Mouse (Mus musculus) cerebellum, adult 11-12 months (tissue): Measurements from ENCODE around the gene Dbp.
A peak's percentile ranks its signal among the peaks of the same experiment; 100 is the strongest.

Source experiments
- DNase-seq: peaks from one replicate; pipeline ENCODE4 v3.0.0; 2022

The Dbp gene

DNA sequence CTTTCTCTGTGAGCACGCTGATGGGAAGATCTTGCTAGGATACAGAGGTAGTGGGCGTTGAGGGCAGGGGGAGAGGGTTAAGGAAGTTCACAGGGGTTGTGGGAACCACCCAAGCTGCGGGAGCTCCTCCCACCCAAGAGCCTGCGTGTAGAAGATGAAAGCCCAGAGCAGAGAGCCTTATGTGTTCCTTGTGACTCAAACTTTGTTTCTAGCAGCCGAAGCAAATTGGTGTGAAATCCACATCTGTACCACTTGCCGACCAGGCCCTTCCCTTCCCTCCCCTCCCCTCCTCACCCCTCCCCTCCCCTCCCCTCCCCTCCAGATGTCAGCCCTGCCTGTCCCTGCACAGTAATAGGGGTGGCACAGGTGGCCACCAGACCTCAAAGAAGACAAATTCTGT is 9.8 kb upstream of the Dbp start:
- no peak for DNase-seq

DNA sequence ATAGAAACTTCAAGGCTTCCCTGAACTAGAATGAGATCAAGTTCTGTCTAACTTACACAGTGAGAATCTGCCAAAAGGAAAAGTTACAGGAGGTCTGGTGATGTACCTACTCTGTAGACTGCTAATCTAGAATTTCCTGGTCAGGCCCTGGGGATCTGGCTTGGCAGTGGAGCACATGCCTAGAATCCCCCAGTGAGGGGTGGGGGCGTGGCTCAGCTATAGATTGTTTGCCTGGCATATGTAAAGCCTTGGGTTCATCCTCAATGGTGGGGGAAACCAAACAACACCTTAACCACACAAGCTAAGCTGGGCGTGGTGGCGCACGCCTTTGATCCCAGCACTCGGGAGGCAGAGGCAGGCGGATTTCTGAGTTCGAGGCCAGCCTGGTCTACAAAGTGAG is 7.0 kb upstream of the Dbp start:
- no peak for DNase-seq

DNA sequence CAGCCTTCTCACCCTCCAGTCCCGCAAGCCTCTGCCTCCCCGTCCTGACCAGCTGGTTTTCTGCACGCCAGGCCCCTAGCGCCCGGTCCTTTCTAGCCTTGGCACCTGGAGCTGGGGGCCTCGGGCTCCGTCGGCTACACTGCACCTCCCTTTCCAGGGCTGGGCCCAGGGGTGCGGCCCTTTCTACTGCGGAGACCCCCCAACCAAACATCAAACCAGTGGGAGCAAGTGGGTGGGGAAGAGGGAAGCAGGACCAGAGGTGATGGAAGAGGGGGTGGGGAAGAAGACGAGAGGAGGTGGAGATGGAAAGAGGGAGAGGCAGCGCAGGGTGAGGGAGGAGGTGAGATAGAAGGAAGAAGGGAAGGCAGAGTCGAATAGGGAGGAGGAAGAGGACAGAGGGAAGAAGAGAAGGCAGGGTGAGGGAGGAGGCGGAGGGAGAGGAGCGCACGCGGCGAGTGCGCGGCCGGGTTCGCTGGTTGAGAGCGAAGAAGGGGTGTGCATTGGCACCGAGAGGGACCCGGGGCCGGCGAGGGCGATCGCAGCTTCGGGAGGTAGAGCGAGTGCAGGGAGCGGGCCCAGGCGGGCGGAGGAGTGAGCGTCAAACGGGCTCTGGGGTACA is 5.3 kb upstream of the Dbp start, which contains the start of gene Car11:
Gene Car11 (plus strand): TSS at position 321 of the 619 bp plus-strand sequence.
- DNase-seq = peak; percentile 74

DNA sequence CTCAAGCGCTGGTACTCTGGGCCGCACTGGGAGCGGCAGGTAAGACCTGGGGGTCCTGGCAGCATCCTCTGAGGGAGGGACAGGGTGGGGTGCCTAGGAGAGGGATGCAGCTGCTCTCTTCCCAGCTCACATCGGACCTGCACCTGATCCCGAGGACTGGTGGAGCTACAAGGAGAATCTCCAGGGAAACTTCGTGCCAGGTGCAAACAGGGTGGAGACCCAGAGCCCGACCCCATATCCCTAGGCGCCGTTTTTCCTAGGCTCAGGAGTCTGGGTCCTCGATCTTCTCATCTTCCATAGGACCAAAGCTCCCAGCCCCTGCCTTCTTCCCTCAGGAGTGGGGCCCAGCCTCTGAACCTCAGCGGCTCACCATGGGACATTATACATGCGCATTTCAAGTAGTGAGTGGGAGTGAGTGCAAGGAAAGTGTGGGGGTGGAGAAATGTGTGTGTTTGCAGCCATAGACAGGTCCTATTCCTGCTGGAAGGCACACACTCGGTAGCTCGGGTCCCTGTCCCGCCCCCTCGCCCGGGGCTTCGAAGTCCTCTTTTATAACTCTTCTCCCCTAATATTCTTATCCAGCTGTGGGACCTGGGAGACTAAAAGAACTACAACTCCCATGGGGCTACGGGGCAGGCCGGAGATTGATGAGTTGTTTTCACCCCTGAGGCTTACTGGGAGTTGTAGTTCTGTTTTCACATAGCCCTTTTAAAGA is 4.4 kb upstream of the Dbp start:
- DNase-seq = peak; percentile 86

DNA sequence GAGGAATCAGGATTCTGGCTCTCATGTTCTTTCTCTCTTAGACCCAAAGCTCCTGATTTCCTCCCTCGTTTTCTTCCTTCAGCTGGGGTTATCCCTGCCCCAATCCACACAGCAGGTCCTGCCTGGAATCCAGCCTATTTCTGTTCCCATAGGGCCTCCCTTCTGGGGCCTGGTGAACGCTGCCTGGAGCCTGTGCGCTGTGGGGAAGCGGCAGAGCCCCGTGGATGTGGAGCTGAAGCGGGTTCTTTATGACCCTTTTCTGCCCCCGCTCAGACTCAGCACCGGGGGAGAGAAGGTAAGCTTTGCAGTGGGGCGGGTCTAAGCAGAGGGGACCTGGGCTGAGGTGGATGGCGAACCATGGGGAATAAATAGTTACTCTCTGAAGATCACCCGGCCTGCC is 3.8 kb upstream of the Dbp start:
- peak; percentile 71 for DNase-seq

DNA sequence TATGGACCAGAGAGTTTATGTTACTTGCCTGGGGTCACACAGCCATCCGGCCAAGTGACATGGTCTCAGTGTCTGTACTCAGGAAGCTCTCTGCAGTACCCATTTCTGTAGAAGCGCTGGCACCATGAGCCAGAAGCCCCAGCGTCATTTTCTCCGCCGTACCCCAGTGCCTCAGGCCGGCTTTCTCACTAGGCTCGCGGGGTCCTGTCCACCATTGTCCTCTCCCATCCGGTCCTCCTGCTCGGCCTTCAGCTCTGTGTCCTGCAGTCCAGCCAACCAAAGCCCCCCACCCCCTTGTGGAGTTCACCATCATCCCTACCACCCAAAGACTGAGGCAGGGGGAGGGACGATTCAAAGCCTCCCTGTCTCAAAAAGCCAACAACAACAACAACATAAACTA is 3.3 kb upstream of the Dbp start:
- DNase-seq = peak; percentile 72

DNA sequence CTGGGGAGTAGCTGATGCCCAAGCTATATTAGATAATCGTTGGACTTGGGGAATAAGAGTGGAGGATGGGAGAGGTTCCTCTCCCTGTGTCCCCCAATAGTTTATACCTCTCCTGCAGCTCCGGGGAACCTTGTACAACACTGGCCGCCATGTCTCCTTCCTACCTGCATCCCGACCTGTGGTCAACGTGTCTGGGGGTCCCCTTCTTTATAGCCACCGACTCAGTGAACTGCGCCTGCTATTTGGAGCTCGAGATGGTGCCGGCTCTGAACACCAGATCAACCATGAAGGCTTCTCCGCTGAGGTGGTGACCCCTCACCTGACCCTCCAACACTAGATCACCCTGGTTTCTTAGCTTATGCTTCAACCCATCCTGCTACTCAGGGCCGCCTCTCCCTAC is 2.6 kb upstream of the Dbp start:
- peak; percentile 64 for DNase-seq

DNA sequence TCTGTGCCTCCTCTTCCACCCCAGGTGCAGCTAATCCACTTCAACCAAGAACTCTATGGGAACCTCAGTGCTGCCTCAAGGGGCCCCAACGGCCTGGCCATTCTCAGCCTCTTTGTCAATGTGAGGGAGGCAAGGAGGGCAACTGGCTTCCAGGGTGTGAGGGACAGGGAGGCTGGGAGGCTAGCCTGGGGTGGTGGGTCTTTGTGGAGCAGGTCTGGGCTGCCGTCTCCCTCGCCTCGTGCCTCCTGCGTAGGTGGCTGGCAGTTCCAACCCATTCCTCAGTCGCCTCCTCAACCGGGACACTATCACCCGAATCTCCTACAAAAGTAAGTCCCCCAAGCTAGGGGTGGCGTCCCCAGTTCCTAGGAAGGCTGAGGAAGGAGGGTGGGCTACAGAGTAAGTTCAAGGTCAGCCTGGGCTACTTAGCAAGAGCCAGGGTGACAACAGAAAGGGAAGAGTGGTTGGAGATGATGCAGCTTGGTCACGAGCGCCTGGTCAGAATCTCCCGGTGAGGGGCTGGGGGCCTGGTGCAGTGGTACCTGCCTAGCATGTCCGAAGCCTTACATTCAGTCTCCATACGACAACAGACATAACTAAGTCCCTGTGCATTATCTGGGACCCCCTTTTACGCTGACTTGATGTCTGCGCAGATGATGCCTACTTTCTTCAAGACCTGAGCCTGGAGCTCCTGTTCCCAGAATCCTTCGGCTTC is 1.9 kb upstream of the Dbp start:
- peak; percentile 72 for DNase-seq

DNA sequence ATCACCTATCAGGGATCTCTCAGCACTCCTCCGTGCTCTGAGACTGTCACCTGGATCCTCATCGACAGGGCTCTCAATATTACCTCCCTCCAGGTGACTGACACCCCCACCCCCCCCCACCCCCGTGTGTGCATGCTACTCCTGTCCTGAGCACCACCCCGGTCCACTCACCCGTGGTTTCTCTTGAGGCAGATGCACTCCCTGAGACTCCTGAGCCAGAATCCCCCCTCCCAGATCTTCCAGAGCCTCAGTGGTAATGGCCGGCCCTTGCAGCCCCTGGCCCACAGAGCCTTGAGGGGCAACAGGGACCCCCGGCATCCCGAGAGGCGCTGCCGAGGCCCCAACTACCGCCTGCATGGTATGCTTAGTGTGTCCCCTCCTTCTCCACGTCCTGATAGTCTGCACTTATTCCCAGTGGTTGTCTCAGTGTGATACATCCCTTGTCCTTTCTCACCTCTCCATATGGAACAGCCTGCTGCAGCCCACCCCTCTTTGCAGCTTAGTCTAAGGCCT is 1.3 kb upstream of the Dbp start:
- peak; percentile 85 for DNase-seq

DNA sequence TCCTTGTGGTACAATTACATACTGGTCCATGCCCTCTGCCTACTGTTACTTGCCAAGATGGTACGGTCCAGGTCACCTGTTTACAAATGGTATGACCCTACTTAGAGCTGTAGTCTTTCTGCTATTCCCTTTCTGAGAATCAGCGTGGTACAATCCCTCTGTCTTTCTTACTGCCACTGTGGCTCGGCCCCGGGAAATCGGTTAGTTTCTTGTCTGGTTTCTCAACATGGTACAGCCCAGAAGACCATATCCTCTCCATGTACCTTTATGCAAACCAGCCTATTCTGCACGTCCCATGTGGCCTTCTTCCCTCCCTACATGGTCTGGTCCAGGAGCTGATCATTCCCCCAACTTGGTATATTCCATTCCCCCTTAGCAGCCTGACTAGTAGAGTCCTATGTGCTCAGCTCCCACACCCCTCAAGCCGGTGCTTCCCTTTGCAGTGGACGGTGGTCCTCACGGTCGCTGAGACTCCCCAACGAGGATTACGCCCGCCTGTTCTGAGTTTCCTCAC is 785 bp upstream of the Dbp start:
- DNase-seq = peak; percentile 93

DNA sequence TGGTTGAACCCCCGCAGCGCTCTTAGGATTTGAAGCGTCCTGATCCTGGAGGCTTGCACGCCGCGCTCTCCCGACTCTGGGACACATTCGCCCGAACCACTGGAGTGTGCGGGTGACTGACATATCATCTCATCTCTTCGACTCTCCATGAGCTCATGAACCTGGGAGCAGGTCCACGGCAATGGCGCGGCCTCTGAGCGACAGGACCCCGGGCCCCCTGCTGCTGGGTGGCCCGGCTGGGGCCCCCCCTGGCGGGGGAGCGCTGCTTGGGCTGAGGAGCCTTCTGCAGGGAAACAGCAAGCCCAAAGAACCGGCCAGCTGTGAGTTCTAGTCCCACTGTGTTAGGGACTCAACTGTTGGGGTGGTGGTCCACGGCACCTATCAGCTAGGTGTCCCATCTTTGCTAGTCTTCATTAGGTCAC is 566 bp downstream of the Dbp start:
- DNase-seq = no peak

DNA sequence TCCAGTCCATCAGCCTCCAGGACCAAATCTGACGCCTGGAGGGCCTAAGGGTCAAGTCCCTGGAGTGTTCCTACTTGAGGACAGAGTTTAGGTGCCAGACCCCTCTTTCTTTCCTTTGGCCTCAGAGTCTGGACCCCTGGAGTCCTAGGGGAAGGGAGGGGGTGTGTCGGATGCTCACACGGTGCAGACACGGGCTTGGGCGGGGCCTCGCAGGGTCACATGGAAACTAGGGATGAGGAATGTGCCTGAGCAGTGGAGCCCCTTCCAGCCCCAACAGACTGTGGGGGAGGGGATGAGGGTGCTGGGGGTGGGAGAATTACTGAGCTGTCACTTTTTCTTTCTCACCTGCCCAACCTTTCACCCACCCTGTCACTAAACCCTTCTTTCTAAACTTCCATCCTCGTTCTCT is 989 bp downstream of the Dbp start:
- DNase-seq = peak; percentile 94

DNA sequence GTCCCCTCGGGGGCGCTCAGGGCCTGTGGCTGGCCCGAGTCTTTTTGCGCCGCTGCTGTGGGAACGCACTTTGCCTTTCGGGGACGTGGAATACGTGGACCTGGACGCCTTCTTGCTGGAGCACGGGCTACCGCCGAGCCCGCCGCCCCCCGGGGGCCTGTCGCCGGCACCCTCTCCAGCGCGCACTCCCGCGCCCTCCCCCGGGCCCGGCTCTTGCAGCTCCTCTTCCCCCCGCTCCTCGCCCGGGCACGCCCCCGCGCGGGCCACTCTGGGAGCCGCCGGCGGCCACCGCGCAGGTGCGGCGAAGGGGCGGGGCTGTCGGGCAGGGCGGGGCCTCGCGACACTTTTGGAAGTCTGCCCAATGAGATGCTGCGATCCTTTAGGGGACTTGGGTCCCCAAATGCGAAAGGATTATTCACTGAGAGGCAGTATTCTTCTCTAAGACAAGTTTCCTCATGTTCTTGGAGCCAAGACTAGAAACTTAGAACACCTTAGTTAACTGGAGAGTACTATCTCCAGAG is 1.9 kb downstream of the Dbp start:
- DNase-seq = peak; percentile 94

DNA sequence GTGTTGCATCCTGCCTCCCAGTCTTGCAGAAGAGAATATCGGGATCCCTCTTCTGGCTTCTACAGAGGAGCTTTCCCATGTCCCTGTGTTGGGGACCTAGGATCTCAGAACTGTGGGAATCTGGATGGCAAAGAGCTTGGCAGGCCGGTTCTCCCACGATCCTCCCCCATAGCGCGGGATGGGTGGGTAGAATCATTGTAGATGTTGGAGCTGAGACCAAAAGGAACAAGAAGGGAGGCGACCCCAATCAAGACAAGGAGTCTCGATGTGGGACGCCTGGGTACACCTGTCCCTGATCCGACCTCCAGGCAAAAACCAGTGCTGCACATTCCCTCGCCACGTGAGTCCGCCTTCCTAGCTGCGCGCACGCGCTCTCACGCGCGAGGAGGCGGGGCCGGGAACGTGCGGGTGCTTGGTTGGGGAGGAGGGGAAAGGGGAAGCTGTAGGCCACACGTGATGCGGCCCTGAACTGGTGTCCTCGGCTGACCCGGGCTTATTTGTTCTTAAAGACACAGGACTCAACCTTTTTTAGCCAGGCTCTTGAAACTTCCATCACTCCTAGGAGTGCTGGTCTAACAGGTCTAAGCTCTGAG is 2.6 kb downstream of the Dbp start:
- DNase-seq = peak; percentile 98

DNA sequence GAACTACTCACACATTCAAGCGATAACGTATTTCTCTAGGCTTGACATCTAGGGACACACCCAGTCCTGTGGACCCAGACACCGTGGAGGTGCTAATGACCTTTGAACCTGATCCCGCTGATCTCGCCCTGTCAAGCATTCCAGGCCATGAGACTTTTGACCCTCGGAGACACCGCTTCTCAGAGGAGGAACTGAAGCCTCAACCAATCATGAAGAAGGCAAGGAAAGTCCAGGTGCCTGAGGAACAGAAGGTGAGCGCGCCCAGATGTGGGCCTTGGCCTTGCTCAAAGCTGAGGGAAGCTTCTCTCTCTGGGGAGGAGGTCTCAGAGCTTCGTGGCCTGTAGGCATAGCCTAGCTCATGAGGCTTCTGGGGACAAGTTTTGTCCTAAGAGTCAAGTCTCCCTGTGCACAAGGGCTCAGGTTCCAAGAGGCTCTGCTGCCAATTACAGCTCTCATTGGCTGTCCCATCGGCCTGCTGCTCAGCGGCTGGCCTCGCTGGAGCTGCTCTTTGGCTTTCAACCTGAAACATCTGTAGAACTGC is 3.4 kb downstream of the Dbp start:
- DNase-seq = peak; percentile 74

DNA sequence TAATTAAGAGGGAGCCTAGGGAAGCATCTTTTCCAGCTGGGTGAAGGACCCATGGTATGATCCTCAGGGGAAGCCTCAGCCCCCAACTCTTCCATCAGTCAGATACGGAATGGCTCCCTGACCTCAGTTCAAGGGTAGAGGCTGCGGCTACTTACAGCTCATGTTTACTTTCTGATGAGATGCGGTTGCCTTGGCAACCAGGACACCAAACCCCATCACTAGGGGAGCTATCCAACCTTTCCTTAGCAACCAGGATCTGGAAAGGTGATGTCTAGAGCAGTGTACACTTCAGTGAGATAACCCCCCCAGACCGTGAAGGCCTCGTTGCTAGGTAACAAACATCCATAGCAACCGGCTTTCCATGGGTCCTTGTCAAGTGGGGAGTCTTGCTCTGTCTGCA is 4.1 kb downstream of the Dbp start:
- DNase-seq = peak; percentile 63

DNA sequence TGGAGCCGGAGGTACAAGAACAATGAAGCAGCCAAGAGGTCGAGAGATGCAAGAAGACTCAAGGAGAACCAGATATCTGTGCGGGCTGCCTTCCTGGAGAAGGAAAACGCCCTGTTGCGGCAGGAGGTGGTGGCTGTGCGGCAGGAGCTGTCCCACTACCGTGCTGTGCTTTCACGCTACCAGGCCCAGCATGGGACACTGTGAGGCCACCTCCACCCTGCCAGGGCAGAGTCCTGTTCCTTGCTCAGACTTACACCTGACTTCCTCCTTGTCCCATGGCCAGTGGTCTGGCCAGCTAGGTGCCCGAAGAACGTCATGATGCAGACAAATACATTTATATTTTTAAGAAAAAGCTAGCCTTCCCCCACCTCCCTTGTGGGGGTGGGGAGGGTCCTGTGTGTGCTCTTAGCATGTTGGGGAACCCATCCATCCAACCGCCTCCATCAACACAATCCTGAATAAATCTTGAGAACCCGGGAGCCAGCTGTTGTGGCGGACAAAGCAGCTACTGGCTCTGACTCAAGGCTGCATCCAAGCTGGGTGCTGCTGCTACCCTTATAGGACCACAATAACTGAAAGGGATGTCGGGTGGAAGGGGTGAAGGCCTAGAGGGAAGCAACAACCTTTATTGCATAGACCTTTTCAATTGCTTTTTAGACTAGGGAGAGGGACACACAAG is 4.9 kb downstream of the Dbp start:
- DNase-seq = peak; percentile 63

DNA sequence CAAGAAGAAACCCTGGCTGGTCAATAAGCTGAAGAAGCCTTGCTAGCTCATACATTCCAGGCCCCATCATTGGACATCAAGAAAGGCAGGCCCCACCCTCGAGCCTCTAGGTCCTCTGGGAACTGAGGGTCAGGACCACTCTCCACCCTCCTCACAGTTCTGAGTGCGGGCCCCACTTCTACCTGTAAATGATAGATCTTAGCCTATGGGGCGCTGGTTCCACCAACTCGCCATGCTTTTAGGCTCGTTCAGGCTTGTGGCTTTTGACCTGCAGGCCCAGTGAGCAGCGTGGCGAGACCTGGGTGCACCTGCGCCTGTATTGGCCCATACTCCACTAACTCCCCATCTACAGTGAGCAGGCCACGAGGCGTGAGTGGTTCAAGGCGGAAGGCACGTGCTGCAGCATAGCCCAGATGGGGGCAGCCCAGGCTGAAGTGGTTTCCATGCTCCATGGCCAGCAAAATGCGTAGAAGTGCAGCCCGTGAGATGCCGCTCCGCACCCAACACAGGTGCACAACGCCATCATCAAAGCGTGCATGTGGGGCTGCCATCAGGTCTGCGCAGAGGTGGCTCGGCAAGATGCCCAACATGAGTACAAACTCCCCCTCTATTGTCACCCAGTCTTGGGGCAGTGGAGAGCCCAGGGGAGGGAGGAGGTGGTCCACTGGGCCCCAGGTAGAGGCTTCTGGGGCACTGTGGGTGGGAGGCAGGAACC is 5.7 kb downstream of the Dbp start:
- peak; percentile 70 for DNase-seq

DNA sequence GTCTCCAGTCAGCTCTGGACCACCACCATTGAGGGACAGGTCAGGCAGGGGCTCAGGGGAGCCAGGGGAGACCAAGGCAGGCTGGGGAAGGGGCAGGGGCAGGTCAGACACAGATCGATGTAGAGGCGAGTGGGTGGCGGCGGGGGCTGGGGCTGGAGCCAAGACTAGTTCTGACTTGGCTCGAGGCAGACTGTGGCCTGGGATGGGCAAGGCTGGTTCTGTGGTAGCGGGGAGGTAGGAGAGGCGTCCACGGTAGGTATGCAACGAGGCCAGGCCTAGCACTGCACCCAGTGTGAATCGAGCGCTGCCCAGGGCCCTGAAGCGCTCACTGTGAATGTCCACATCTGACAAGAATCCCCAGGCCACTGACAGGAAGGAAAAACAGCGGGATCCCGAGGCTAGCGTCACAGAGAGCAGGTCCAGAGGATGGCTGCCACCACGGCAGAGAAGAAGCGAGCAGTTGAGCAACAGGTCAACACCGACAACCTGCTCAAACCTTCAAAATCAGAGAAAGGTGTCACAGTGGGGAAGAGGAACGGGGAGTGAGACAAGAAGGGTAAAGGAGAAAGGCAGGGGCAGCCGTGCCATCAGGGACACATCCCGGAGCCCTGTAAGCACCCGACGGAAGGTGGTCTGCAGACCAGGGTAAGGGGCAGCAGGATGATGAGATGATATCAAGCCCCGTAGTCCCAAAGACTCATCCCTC is 6.6 kb downstream of the Dbp start:
- peak; percentile 55 for DNase-seq

DNA sequence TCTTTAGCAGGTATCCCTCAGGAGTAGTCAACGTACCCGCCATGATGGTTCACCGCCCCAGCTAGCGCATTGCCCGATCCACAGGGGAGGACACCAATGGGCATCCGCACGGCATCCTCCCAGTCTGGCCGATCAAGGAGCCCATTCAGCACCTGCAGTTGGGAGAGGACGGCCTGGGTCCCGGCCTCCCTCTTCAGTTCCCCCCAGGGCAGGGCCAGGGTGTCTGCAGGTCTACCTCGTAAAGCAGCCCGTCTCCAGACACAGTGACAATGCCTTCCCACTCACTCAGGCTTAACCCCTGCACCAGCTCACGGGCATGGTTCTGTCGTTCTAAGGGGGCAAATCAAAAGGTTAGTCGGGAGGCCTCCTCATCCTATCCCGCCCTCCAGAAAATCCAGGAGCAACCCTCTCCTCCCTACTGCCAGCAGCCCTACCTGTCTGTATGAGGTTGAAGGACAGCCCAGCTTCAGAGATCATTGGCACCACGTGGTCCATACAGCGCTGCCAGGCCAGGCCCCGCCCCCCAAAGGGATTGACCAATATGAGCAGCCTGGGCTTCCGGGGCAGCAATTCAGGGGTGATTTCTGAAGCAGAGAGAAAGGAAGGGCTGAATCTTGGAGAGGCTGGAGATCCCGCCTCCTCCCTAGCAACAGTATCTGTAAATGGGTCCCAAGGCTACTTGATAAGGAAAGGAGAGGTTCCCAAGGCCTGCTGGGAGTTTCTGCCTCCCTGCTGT is 7.3 kb downstream of the Dbp start:
- peak; percentile 76 for DNase-seq
